Mouse (Mus musculus) heart, embryonic 12.5 days (tissue): ENCODE measurements around the gene Kctd19. TPM values are rescaled to one million over a fixed set of nuclear protein-coding genes. Genes with fewer than 3 reads are reported as not detected.

Experiments
- ATAC-seq: fragments of 200-750 bp; cut with Nextera tagmentation; 2 replicates; pipeline ENCODE4 v1.8.0; 2017; ENCODE audit warnings: moderate TSS enrichment, moderate library complexity; ENCODE audit not compliant: insufficient number of reproducible peaks, low FRiP score
- H3K27ac ChIP-seq: fragments of 300-500 bp; sonication (generic); 2 replicates; pipeline ENCODE4 v1.5.1; 2016; ENCODE audit warnings: mild to moderate bottlenecking, moderate library complexity; ENCODE audit not compliant: poor library complexity, severe bottlenecking
- H3K27me3 ChIP-seq: fragments of 300-500 bp; sonication (generic); replicated peaks from 2 replicates; pipeline ENCODE4 v1.6.1; 2016; ENCODE audit warnings: mild to moderate bottlenecking, moderate library complexity
- H3K36me3 ChIP-seq: fragments of 300-500 bp; sonication (generic); 2 replicates; pipeline ENCODE4 v1.6.1; 2016; ENCODE audit warnings: mild to moderate bottlenecking, moderate library complexity
- H3K4me1 ChIP-seq: fragments of 300-500 bp; sonication (generic); replicated peaks from 2 replicates; pipeline ENCODE4 v1.6.1; 2016; ENCODE audit warnings: mild to moderate bottlenecking
- H3K4me2 ChIP-seq: fragments of 300-500 bp; sonication (generic); 2 replicates; pipeline ENCODE4 v1.6.1; 2016; ENCODE audit warnings: mild to moderate bottlenecking, moderate library complexity
- H3K4me3 ChIP-seq: fragments of 300-500 bp; sonication (generic); 2 replicates; pipeline ENCODE4 v1.5.1; 2016; ENCODE audit warnings: mild to moderate bottlenecking
- H3K9ac ChIP-seq: fragments of 300-500 bp; sonication (generic); 2 replicates; pipeline ENCODE4 v1.6.1; 2016; ENCODE audit warnings: mild to moderate bottlenecking, moderate library complexity
- H3K9me3 ChIP-seq: fragments of 300-500 bp; sonication (generic); replicated peaks from 2 replicates; pipeline ENCODE4 v1.6.1; 2016; ENCODE audit warnings: mild to moderate bottlenecking, moderate library complexity
- WGBS: fragments of 180-500 bp; shearing (Covaris S2); methylation state at CpG from one replicate; pipeline ENCODE4 v1.1.7; 2016; 5-methylcytosine and 5-hydroxymethylcytosine counted together
- polyA plus RNA-seq: library from polyadenylated mRNA; unstranded; fragments of >200 nt; fragmentation: Nextera tagmentation; extraction: Ambion mirVana; gene quantifications from 2 replicates; pipeline ENCODE4 v1.2.1, GENCODE M21; 2016

The Kctd19 gene
- not detected in 2 replicates for polyA plus RNA-seq

- Histone ChIP-seq H3K36me3 (no peaks in the 10 kb centered on the region), H3K4me3 (peak within 1 kb of the TSS; percentile 38), H3K9me3 (no peaks in the 10 kb centered on the region), H3K27ac (no peak within 1 kb of the TSS), H3K9ac (no peak within 1 kb of the TSS), H3K4me2 (peak within 1 kb of the TSS; percentile 67), H3K4me1 (peaks cover 7% of the 10 kb centered on the region), H3K27me3 (peaks cover 38% of the 10 kb centered on the region)
- no peak for ATAC-seq
- WGBS: 1% methylated on average over 34 of the region's 34 CpGs
Observed at GRCm38 (mm10) chr8:105413391-105413790, at the start of gene Kctd19, which contains the start of gene Lrrc36. Gene Kctd19 (minus strand): TSS chr8:105413502. Gene Lrrc36 (plus strand): TSS chr8:105413571.

DNA sequence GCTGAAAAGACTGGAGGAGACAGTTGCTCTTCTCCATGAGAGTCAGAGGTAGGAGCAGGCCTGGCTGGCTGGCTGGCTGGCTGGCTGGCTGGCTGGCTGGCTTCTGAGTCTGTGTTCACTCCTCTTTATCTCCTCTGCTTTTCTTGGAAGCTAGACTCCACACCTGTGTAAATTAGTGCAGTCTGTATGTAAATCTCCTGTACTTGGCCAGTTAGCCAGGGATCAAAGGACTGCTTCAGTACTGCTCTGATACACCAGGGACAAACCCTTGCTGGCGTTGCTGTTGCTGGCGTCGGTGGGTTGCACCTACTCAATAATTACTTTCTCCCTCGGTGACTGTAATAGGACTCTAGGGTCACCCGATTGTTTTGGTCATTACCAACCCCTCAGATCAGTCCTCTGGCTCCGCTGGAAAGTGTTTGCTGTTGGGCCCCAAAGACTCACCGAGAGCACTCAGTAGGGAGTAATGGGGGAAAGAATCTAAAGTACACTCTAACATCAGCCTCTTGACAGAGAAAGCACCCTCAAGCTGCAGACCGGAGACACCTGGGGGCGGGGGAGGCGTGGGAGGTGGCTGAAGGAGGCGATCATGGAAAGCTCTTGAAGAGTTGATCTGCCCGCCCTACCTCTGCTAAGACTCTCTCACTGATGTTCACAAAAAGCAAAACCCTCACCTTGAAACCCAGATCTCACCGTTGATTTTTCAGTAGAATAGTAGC lies 47.9 kb upstream of the Kctd19 start:
- no peaks in the 10 kb centered on the region for H3K9me3 ChIP-seq
- peaks cover 3% of the 10 kb centered on the region; the same call in 1 of the 2 replicates for H3K27me3 ChIP-seq
- no peak overlapping the region for H3K4me3 ChIP-seq
- H3K36me3 ChIP-seq: no peaks in the 10 kb centered on the region
- no peak overlapping the region for H3K9ac ChIP-seq
- H3K4me2 ChIP-seq: no peak overlapping the region
- peaks cover 4% of the 10 kb centered on the region for H3K4me1 ChIP-seq
- no peak overlapping the region for H3K27ac ChIP-seq
- 66% methylated on average over 13 of the region's 13 CpGs for WGBS
- no peak for ATAC-seq

GRCm38 (mm10) chr8:105455218-105455617 lies 41.9 kb upstream of the Kctd19 start:
- no peak overlapping the region for H3K9ac ChIP-seq
- peaks cover 11% of the 10 kb centered on the region; the same call in 1 of the 2 replicates for H3K27me3 ChIP-seq
- no peak overlapping the region for H3K4me2 ChIP-seq
- no peak overlapping the region for H3K27ac ChIP-seq
- peaks cover 4% of the 10 kb centered on the region for H3K4me1 ChIP-seq
- no peak for ATAC-seq
- H3K9me3 ChIP-seq: no peaks in the 10 kb centered on the region
- H3K36me3 ChIP-seq: no peaks in the 10 kb centered on the region
- H3K4me3 ChIP-seq: no peak overlapping the region
- WGBS: 45% methylated on average over 10 of the region's 10 CpGs

- Histone ChIP-seq H3K27ac (no peak overlapping the region), H3K27me3 (peaks cover 11% of the 10 kb centered on the region; the same call in 1 of the 2 replicates), H3K36me3 (no peaks in the 10 kb centered on the region), H3K4me3 (no peak overlapping the region), H3K9ac (no peak overlapping the region), H3K4me2 (no peak overlapping the region), H3K9me3 (no peaks in the 10 kb centered on the region), H3K4me1 (peaks cover 4% of the 10 kb centered on the region)
- WGBS: 59% methylated on average over 5 of the region's 5 CpGs
- ATAC-seq: no peak
Observed at GRCm38 (mm10) chr8:105454088-105454487, 40.8 kb upstream of the Kctd19 start.

GRCm38 (mm10) chr8:105453296-105453695 lies 40.0 kb upstream of the Kctd19 start:
- H3K4me2 ChIP-seq: no peak overlapping the region
- 0 out of 2 replicates have a peak, but pooled peaks cover 11% of the 10 kb centered on the region for H3K27me3 ChIP-seq
- WGBS: 67% methylated on average over 5 of the region's 5 CpGs
- H3K27ac ChIP-seq: no peak overlapping the region
- no peak overlapping the region for H3K9ac ChIP-seq
- H3K9me3 ChIP-seq: no peaks in the 10 kb centered on the region
- H3K4me1 ChIP-seq: peaks cover 4% of the 10 kb centered on the region
- H3K36me3 ChIP-seq: no peaks in the 10 kb centered on the region
- H3K4me3 ChIP-seq: no peak overlapping the region
- ATAC-seq: no peak

DNA sequence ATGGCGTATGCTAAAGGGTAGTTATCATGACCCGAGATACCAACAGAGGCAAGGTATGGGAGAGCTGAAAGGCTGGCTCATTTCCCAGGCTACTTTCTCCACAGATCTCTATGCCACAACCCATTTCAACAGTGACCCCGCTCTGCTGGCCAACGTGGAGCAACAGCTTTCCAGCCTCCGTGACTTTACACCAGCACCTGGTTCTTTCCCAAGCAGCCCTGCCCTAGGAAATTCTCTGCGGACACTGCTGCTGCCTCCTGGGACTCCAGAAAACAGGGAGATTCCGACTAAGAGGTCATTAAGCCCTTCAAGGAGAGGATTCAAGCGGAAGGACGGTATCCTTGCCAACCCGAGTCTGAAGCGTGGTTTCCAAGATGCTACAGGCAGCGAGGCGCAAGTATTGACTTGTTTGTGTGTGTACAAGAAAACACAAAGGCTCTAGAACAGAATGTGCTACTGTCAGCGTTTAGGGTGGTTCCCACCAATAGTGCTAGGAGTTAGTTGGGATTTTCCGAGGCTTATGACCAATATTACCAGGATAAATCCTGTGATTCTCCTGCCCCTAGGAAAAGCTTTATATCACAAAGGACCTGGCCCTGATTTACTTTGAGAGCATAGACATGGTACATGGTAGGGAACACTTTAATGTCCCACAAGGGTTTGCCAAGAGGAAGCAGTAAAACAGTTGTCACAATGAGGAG lies 38.8 kb upstream of the Kctd19 start:
- no peak overlapping the region for H3K4me2 ChIP-seq
- ATAC-seq: no peak
- 63% methylated on average over 15 of the region's 15 CpGs for WGBS
- no peak overlapping the region for H3K4me3 ChIP-seq
- 0 out of 2 replicates have a peak, but pooled peaks cover 11% of the 10 kb centered on the region for H3K27me3 ChIP-seq
- no peak overlapping the region for H3K27ac ChIP-seq
- no peaks in the 10 kb centered on the region for H3K4me1 ChIP-seq
- H3K9ac ChIP-seq: no peak overlapping the region
- H3K36me3 ChIP-seq: no peaks in the 10 kb centered on the region
- no peaks in the 10 kb centered on the region for H3K9me3 ChIP-seq

- Histone ChIP-seq H3K27ac (no peak overlapping the region), H3K36me3 (no peaks in the 10 kb centered on the region), H3K4me1 (no peaks in the 10 kb centered on the region), H3K27me3 (0 out of 2 replicates have a peak, but pooled peaks cover 11% of the 10 kb centered on the region), H3K9me3 (no peaks in the 10 kb centered on the region), H3K4me2 (no peak overlapping the region), H3K9ac (no peak overlapping the region), H3K4me3 (no peak overlapping the region)
- WGBS: 88% methylated on average over 1 of the region's 1 CpGs
- no peak for ATAC-seq
Observed at GRCm38 (mm10) chr8:105450977-105451376, 37.7 kb upstream of the Kctd19 start.

DNA sequence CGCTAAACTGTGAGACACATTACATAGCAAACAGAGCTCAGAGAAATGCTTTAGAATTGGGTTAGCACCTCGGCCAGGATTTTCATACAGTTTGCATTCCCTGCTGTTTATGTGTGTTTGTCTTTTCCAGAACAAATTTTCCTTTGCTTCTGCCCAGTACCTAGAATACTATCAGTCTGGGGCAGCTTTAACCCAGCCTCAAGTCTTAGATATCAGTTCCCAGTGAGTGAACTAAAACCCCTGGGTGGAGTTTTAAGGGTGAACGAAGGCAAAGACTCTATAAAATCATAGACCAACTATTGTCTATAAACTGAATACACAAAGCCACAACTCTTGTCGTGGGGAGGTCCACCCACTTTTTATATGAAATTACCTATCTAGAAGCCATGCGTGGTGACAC lies 35.3 kb upstream of the Kctd19 start:
- no peak overlapping the region for H3K9ac ChIP-seq
- no peak; the same call in 1 of the 2 replicates for ATAC-seq
- H3K4me2 ChIP-seq: no peak overlapping the region
- H3K9me3 ChIP-seq: no peaks in the 10 kb centered on the region
- H3K36me3 ChIP-seq: no peaks in the 10 kb centered on the region
- H3K4me1 ChIP-seq: no peaks in the 10 kb centered on the region
- no peak overlapping the region for H3K27ac ChIP-seq
- H3K27me3 ChIP-seq: 0 out of 2 replicates have a peak, but pooled peaks cover 11% of the 10 kb centered on the region
- 75% methylated on average over 5 of the region's 5 CpGs for WGBS
- no peak overlapping the region for H3K4me3 ChIP-seq

- Histone ChIP-seq H3K9me3 (no peaks in the 10 kb centered on the region), H3K9ac (no peak overlapping the region), H3K36me3 (no peaks in the 10 kb centered on the region), H3K4me3 (no peak overlapping the region), H3K4me2 (no peak overlapping the region), H3K27me3 (peaks cover 11% of the 10 kb centered on the region; the same call in 1 of the 2 replicates), H3K27ac (no peak overlapping the region), H3K4me1 (no peaks in the 10 kb centered on the region)
- no peak for ATAC-seq
- 79% methylated on average over 3 of the region's 3 CpGs for WGBS
Observed at GRCm38 (mm10) chr8:105448188-105448587, 34.9 kb upstream of the Kctd19 start.

DNA sequence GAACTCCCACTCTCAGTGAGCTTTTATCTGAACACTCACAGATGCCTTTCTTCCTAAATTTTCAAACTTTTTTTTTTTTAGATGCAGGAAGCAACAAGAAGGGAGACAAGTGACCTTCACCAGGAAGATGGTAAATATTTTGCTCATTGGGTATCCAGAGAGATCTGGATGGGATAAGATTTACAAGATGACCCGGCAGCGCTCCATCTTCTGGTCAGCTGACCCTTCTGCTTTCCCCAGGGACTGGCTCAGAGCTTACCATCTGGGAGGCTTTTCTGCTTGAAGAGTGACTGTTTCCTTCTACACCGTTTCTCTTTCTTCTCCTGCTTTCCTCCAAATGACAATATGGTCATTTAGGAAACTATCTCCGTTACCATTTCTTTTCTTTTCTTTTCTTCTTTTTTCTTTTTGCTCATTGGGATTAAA lies 32.8 kb upstream of the Kctd19 start:
- Histone ChIP-seq H3K27me3 (peaks cover 12% of the 10 kb centered on the region; the same call in 1 of the 2 replicates), H3K4me3 (no peak overlapping the region), H3K4me1 (no peaks in the 10 kb centered on the region), H3K27ac (no peak overlapping the region), H3K9ac (no peak overlapping the region), H3K36me3 (no peaks in the 10 kb centered on the region), H3K9me3 (no peaks in the 10 kb centered on the region), H3K4me2 (no peak overlapping the region)
- WGBS: 35% methylated on average over 4 of the region's 4 CpGs
- no peak for ATAC-seq
